Mouse (Mus musculus): ENCODE results near the gene Gm4131.

- TF ChIP-seq CTCF (IDR thresholded peaks at IDR 0.05; ENCODE audit: low read depth) (no peak), EP300 (IDR thresholded peaks at IDR 0.05; ENCODE audit: low read depth) (no peak)
Observed at GRCm38 (mm10) chr14:62496501-62496900, 70.2 kb downstream of the Gm4131 start.

Data from liver, postnatal 0 days (tissue).